Mouse (Mus musculus): Measurements from ENCODE around the gene Pp2d1. TPM values are rescaled to one million over a fixed set of nuclear protein-coding genes. Genes with fewer than 3 reads are reported as not detected.
A peak's percentile ranks its signal among the peaks of the same experiment; 100 is the strongest.
"Not testable (repeated sequence)": the region's sequence is repeated elsewhere in the genome, so short reads cannot be mapped to it uniquely, and the experiment has no call there.

Pp2d1 gene
- not detected for total RNA-seq (2021)
- long read RNA-seq, experiment 1 = 0 reads
- long read RNA-seq, experiment 2 = 0 reads

DNA sequence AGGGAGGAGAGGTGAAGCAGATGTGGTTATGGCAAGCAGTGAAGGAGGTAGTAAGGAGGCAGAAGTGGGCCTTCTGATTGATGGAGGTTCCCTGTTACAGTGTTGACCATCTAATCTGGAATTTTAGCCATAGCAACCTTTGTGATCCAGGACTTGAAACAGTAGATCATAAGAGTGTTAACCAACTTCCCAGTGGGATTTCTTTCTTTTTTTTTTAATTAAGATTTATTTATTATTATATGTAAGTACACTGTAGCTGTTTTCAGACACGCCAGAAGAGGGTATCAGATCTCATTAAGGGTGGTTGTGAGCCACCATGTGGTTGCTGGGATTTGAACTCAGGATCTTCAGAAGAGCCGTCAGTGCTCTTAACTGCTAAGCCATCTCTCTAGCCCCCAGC, at the start of gene Pp2d1:
Gene Pp2d1 (minus strand): TSS at position 101 of the 400 bp plus-strand sequence.
- not testable (repeated sequence) for DNase-seq

DNA sequence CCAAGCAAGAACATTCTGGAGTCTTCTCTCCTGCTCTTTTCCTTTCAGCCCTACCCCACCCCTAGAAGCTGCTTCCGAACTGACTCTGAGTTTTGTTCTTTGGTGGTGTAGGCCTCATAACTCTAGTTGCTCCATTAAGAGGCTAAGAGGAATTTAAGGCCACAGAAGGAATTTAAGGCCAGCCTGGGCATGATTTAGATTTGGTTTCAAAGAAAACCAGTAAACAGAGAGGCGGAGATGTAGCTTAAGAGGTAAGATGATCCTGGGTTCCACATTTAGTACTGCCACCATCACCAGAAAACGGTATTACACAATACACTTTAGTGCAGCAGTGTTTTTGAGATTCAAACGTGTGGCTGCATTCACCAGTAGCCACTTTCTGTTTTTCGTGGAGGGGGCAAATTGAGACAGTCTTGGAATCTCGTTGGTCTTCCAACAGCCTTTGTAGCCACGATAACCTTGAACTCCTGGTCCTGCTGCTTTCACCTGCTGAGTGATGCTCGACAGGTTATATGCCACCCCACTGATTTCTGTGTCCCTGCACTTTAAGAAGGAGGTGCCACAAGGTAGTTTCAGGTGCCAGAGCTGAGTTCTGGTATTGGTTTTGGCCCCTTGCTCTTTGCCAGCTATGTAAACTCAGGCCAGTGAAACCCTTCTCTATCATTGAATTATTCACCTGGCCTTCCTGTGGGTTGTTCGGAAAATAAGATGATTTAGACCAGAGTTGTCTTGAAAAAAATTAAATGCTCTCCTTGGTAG, 49.0 kb upstream of the Pp2d1 start:
- no peak for DNase-seq

DNA sequence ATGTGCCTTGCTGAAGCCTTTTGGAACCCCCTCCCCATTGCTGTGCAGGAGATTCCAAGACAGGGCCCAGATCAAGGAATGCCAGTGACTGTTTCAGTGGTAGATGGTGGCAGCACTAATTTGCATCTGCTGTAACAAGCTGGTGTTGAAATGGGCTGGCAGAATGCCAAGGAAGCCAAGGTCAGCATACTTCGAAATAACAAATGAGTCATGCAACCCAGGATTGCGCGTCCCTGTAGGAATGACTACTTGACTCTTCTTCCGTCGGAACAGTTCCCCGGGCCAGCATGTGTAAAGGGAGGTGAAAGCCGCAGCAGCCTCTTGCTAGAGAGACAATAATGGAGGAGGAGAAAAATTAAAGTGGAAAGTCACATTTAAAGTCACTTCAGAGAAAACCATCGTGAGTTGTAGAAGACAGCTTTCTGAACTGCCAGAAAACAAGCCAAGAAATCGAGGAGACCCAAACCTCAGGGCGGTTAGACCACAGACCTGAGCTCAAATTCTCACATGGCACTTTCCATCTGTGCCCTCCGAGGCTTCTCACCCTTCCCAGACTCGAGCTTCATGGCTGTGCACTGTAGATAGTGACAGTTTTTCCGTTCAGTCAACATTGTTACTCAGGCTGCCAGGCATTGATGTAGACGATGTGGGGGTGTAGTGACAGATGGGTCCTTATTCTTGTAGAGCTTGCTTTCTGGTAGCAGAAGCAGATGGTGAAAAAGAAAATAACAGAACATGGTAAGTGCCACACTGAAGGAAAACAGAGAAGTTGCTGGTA, 48.0 kb upstream of the Pp2d1 start:
- DNase-seq = peak; percentile 81

DNA sequence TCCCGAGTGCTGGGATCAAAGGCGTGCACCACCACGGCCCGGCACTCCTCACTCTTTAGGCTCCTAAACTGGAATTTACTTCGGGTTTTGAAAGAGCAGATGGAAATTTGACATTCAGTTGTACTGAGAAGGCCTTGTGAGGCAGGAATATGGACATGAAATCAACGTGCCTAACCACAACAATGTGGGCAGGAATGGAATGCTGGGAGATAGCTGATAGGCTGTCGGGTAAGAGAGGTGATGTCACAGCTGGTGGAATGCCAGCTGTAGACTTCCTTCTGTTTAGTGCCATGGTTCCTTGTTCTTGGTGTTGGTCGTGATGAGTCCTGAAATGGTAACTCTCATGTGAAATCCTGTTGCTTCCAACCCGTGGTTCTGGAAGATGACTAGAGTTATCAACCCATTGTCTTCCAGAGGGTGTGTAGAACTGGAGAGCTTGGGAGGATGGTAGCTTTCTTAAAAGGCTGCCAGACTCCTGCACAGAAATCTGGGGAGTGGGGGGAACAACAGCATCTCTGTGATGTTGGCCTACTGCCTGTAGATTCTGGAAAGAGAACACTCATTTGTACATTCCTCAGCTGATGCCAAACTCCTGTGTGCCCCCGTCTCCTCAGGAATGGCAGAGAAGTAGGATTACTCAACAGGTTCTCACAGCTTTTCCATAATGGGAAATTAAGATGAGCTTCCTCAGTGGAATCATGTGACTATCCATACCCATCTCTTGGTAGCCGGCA, 44.8 kb upstream of the Pp2d1 start:
- no peak for DNase-seq

DNA sequence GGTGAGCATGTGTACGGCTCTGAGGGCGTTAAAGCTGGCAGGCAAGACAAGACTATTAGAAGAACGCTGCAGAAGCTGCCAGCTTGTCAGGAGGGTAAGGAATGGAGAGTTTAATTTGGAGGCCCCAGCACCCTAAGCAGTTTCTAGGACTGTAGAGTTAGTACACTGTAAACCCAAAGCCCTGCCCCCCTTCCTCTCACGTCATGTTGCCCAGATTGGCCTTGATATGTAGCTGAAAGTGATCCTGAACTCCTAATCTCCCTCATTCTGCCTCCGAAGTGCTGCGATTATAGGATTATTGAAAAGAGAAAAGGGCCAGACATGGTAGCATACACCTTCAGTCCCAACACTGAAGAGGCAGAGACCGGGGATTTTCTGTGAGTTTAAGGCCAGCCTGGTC, 43.6 kb upstream of the Pp2d1 start:
- DNase-seq = no peak

DNA sequence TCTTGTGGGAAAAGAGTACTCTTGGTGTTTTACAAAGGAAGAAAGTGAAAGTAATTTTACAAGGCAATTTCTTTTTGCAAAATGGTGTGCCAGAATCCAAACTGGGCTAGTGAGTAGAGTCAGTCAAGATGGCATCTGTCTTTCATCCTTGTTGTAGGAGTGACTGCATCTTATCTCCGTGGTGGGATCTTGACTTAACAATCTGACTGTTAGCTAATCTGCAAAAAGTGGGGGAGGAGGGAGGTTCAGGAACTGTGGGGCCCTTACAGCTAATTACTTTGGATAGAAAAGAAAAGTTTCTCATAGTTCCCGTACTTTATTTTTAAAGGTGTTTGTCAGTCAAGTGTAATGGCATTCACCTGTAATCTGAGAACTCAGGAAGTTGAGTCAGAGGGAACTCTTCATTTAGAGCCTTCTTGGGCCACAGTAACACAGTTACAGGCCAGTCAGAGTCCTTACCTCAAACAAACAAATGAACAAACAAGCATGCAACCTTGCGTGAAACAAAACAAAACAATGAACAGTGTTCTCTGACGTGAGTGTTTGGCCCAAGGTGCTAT, 42.9 kb upstream of the Pp2d1 start:
- no peak for DNase-seq

DNA sequence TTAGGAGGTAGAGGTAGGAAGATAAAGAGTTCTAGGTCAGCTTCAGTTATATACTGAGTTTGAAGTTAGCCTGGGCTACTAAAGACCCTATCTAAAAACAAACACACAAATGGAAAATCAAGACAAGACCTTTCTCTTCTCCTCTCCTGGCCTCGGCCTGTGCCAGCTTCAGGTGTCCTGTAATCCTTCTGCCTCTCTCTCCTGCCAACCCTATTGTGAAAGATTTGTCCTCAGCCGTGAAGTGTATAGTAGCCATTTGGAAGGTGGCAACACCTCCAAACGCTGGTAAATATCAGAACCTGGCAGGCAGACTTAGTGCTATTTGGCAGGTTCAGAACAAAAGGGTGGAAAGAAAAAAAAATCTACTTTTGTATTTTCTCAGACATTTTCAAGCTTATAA, 41.0 kb upstream of the Pp2d1 start:
- no peak for DNase-seq

DNA sequence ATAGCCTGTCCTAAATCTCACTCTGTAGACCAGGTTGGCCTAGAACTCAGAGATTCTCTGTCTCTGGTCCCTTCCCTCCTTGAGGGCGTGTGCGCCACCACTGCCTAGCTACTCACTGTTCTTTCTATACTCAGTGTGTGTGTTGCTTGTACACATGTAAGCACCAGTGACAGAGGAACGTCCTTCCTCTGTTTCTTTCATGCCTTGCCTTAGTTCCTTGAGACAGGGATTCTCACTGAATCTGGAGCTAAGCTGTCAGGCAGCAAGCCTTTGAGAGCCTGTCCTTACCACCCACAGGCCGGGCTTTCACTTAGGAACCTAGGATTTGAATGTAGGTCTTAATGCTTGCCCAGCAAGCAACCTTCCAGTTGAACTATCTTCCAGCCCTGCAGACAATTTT, 40.4 kb upstream of the Pp2d1 start:
- no peak for DNase-seq

DNA sequence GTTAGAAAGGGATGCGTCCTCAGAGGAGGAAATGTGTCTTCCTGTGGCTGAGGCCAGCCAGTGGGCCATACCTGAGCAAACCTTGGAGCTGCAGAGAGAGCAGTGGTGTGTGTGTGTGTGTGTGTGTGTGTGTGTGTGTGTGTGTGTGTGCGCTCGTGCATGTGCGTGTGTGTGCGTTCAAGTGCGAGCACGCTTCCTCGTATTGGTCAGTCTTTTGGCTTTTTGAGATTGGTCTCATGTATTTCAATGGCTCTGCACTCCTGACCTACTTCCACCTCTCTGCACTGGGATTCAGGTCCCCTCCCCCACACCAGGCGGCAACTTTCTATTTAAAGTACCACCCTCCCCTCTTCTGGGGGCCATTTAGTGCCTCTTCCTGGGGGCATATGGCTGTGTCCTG, 39.5 kb upstream of the Pp2d1 start:
- no peak for DNase-seq

DNA sequence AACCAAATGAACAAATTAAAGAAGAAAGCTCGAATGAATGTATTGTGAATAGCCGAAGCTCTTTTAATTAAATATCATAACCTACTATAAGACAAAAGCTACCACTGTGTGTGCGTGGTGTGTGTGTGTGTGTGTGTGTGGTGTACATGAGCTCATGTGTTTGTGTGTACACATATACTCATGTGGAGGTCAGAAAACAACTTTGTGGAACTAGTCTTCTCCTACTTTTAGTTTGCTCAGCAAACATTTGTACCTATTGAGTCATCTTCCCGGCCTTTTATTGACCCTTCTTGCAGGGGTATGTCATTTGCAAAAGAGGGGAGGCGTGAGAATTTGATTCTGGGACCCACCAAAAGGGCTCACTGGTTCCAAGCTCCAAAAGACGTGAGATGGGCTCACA, 39.0 kb upstream of the Pp2d1 start:
- no peak for DNase-seq

DNA sequence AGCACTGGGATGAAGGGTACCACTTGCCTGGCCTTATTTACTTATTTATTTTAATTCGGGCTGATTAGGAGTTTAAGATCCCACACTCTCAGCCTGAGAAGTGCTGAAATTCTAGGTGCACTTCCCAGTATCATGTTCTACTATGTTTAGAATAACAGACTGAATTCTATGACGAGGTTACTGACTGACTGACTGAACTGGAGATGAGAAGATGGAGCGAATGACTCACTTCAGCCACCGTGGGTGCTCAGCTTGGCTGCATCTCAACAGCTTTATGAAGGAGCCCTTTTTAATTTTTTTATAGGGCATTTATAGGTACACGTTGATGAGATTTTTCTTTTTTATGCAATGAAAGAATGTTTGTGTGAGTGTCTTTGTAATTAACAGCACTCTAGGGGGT, 38.5 kb upstream of the Pp2d1 start:
- DNase-seq = no peak

DNA sequence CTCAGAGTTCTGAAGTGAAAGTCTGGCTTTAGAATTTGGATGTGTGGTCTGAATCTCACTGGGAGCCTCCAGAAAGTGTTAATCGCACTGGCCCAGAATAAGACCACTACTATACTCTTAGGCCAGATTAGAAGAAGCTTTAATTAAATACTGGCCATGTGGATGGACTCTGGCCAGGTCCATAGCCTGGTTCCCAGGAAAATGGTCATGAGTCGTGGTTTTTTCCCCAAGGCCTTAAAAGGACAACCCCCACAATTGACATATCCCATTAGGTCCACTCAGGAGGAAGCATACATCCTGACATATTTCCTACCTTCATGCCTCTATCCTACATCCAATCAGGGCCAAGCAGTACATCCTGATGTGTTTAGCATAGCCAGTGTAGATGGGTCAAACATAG, 37.9 kb upstream of the Pp2d1 start:
- no peak for DNase-seq

DNA sequence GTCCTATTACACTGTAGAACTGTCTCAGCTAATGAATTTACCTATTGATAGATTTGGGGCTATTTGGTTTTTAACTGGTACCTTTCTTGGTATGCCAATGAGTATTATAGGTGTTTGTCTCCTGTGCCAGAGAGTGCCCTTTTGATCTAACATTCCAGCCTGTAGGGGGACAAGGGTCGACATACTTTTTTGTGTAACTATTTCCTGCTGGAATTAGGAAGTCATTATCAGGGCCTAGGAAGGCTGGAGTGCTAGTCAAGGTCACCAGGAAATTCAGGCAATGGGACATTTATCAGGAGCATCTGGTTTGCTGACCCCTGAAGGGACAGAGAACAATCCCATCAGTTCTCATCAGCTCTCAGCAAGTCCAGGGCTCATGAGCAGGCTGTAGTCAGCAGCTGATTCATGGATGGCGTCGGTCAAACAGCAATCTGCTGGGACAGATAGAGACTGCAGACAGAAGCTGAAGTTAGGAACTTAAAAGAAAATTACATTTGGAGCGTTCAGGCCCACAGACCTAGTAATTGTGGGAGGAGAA, 33.8 kb upstream of the Pp2d1 start:
- no peak for DNase-seq

DNA sequence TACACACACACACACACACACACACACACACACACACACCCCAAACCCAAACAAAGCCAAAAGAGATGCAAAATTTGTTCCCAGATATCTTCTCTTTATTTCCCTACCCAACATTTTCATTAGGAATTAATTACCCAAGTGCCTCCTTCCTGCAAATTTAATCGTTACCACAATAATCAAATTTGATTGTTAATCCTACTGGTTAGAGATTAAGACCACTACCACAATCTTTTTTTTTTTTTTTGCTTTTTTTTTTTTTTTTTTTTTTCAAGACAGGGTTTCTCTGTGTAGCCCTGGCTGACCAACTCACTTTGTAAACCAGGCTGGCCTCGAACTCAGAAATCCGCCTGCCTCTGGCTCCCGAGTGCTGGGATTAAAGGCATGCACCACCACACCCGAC, 31.7 kb upstream of the Pp2d1 start:
- not testable (repeated sequence) for DNase-seq

DNA sequence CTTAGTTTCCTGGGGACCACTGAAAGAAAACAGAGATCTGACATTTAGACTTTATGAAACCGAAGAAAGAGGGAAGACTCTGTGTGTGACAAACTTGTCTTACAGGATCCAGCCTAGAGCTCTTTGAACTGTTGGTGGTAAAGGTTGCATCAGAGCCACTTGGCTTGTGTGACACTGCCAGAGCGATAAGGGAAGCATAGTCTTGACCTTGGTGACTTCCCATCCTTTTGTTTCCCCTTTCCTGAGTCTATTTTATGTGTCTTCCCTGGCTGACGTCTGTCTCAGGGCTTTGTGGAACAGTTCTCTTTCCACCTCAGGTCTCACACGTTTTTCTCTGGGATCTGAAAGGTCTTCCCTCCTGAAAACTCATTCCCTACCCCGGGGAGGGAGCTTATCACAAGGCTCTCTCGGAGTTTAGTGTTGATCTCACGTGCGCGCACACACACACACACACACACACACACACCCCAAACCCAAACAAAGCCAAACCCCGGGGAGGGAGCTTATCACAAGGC, 31.2 kb upstream of the Pp2d1 start:
- DNase-seq = no peak

DNA sequence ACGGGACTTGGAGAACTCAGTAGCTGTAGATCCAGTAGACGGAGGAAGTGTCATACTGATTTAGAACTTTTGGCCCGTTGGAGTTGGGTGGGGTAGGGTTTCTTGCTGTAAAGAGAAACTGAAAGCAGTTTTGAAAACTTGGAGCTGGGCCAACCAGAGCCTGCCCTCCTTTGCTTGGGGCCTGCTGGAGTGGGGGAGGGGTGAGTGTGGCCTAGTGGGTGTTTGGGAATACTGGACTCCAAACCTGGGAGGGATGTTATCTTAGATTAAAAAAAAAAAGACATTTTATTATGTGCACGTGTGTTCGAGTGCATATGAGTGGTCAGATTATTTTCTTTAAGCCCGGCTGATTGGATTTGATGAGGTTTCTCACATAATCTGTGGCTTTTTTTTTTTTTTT, 30.6 kb upstream of the Pp2d1 start:
- peak; percentile 63 for DNase-seq

DNA sequence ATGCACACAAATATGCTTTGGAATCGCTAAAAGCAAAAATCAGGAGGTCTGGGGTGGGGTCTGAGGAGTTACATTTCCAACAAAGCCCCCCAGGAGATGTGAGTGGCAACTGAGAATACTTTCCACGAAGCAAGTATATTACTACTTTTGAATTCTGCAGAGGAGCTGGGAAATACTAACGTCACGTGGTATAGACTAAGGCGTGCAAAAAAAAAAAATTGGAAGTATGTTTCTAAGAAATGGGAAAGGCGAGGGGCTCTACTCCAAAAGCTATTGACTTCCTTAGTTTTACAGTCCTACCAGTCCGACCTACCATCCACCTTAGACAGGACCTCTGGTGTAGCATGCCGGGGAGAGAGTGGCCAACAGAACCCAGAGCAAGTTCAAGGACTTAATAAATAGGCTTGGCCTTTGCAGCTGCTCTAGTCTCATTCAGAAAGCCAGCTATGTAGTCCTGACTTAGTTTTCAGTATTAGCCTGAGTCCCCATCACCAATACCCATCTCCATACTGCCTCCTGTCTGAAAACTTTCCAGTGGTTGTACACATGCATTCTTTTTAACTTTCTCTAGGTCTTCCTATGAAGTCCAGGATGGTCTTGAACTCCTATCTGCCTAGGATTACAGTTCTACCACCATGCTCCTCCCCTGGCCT, 29.6 kb upstream of the Pp2d1 start:
- DNase-seq = no peak

DNA sequence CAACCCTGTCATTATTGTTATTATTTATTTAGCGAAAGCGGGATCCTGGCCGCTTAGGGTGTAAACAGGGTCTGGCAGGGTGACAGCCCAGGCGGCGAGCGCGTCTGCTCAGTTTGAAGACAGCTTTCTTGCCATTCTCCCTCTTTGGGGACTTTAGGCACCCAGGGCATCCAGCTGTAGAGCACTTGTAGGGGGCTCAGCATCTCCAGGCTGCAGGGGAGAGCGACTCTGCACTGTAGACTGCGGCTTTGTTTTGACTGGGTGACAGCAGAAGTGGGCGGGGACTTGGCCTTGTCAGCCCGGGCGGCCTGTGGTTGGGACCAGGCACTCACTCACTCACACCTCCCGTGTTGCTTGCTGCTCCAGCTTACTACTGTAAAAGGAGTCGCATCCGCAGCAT, 28.9 kb upstream of the Pp2d1 start:
- DNase-seq = peak; percentile 80

DNA sequence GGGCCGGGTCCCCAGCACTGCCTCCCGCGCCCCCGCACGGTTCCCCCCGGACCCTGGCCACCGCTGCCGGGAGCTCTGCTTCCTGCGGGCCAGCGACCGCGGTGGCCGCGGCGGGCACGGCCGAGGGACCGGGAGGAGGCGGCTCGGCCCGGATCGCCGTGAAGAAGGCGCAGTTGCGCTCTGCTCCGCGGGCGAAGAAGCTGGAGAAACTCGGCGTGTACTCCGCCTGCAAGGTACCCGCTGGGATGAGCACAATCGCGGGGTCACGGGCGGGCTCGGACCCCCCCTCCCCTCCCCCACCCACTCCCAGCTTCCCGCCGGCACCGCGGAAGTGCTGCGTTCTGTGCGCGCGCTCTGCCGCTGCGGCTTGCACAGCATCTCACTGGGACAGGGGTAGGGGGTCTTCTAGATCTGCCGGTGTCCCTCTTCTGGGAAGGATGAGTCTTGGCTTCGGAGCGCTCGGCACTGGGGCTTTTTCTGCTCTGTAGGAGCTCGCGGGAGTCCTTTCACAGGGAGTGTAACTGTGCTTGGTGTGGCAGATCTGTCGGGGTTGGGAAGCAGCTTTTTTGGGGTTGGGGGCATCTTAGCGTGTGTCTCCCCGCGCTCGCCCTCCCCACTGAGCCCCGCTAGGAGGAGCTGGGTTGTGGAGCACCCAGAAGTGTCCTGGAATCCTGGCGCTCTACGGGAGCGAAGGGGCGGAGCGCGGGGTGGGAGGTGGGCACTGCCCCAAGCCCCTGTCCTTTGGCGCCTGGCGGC, 28.3 kb upstream of the Pp2d1 start:
- peak; percentile 55 for DNase-seq

DNA sequence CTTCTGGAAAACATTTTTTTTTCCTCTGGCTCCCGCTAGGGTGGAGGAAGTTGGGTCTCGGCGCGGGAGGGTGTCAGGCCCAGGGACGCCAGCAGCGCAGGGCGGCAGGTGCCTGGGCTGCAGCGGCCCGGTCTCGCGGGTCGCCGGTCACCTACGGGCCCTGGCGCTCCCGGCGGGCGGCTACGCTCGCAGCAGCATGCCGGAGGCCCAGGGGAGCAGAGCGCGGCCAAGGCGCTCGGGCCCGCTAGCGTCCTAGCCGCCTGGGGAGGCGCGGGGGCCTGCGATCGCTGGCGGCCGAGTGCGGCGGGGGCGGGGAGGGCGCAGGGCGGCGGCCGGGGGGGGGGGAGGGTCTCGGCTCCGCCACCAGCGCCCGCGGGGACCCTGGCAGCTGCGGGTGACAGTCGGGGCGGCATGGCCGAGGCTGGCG, 27.7 kb upstream of the Pp2d1 start:
- peak; percentile 77 for DNase-seq

Measured in gastrocnemius, postnatal 25 days (tissue).